Mouse (Mus musculus): ENCODE measurements at regions not wholly inside any gene's neighbourhood (a gene's known extent, or its start where the extent isn't known, plus 50 kb on each side); places are given as distances from the start of the nearest gene placed in this dataset.

- ATAC-seq = no peak
- 68% methylated on average over 3 of the region's 3 CpGs for WGBS (ENCODE audit: insufficient replicate concordance)
These were observed 193.1 kb upstream of the Acvr2a start for GRCm38 (mm10) chr2:48620815-48621214.

GRCm38 (mm10) chr2:48622316-48622715 lies 191.6 kb upstream of the Acvr2a start:
- 55% methylated on average over 1 of the region's 1 CpGs for WGBS (ENCODE audit: insufficient replicate concordance)
- H3K9ac ChIP-seq = no peak overlapping the region
- no peak overlapping the region for H3K4me2 ChIP-seq
- H3K4me3 ChIP-seq = no peak overlapping the region
- no peaks in the 10 kb centered on the region for H3K36me3 ChIP-seq
- ATAC-seq = no peak
- H3K4me1 ChIP-seq = no peaks in the 10 kb centered on the region
- H3K27me3 ChIP-seq (replicated peaks) = no peaks in the 10 kb centered on the region
- H3K27ac ChIP-seq = no peak overlapping the region
- no peaks in the 10 kb centered on the region for H3K9me3 ChIP-seq (replicated peaks)

More at GRCm38 (mm10) chr2:48620815-48621214, 193.1 kb upstream of the Acvr2a start:
- H3K4me2 ChIP-seq = no peak overlapping the region
- H3K9me3 ChIP-seq (replicated peaks) = no peaks in the 10 kb centered on the region
- no peaks in the 10 kb centered on the region for H3K27me3 ChIP-seq (replicated peaks)
- no peak overlapping the region for H3K9ac ChIP-seq
- no peaks in the 10 kb centered on the region for H3K36me3 ChIP-seq
- H3K4me1 ChIP-seq = no peaks in the 10 kb centered on the region
- H3K4me3 ChIP-seq = no peak overlapping the region
- H3K27ac ChIP-seq = no peak overlapping the region

- H3K4me3 ChIP-seq = no peak overlapping the region
- no peak overlapping the region for H3K9ac ChIP-seq
- H3K27me3 ChIP-seq (replicated peaks) = no peaks in the 10 kb centered on the region
- no peaks in the 10 kb centered on the region for H3K36me3 ChIP-seq
- 59% methylated on average over 6 of the region's 6 CpGs for WGBS (ENCODE audit: insufficient replicate concordance)
- no peak for ATAC-seq
- no peaks in the 10 kb centered on the region for H3K4me1 ChIP-seq
- no peaks in the 10 kb centered on the region for H3K9me3 ChIP-seq (replicated peaks)
- H3K4me2 ChIP-seq = no peak overlapping the region
- no peak overlapping the region for H3K27ac ChIP-seq
These were observed 189.9 kb upstream of the Acvr2a start for GRCm38 (mm10) chr2:48624040-48624439.

- no peak overlapping the region for H3K9ac ChIP-seq
- no peaks in the 10 kb centered on the region for H3K27me3 ChIP-seq (replicated peaks)
- H3K36me3 ChIP-seq = no peaks in the 10 kb centered on the region
- H3K4me3 ChIP-seq = no peak overlapping the region
- H3K4me2 ChIP-seq = no peak overlapping the region
- H3K9me3 ChIP-seq (replicated peaks) = no peaks in the 10 kb centered on the region
- H3K27ac ChIP-seq = no peak overlapping the region
- no peaks in the 10 kb centered on the region for H3K4me1 ChIP-seq
- WGBS (ENCODE audit: insufficient replicate concordance) = 51% methylated on average over 2 of the region's 2 CpGs
- no peak for ATAC-seq
These were observed 189.4 kb upstream of the Acvr2a start for GRCm38 (mm10) chr2:48624461-48624860.

GRCm38 (mm10) chr2:48627011-48627410 lies 186.9 kb upstream of the Acvr2a start:
- no peak overlapping the region for H3K4me2 ChIP-seq

GRCm38 (mm10) chr2:48629106-48630050 lies 184.5 kb upstream of the Acvr2a start:
- Histone ChIP-seq H3K4me2 (no peak overlapping the region), H3K9me3 (replicated peaks) (no peaks in the 10 kb centered on the region), H3K9ac (no peak overlapping the region), H3K4me1 (no peaks in the 10 kb centered on the region), H3K36me3 (no peaks in the 10 kb centered on the region), H3K4me3 (no peak overlapping the region), H3K27me3 (replicated peaks) (no peaks in the 10 kb centered on the region), H3K27ac (no peak overlapping the region)
- ATAC-seq = no peak
- 52% methylated on average over 9 of the region's 9 CpGs for WGBS (ENCODE audit: insufficient replicate concordance)

More at GRCm38 (mm10) chr2:48627011-48627410, 186.9 kb upstream of the Acvr2a start:
- WGBS (ENCODE audit: insufficient replicate concordance) = 64% methylated on average over 4 of the region's 4 CpGs
- ATAC-seq = no peak
- Histone ChIP-seq H3K36me3 (no peaks in the 10 kb centered on the region), H3K27ac (no peak overlapping the region), H3K27me3 (replicated peaks) (no peaks in the 10 kb centered on the region), H3K4me1 (no peaks in the 10 kb centered on the region), H3K9me3 (replicated peaks) (no peaks in the 10 kb centered on the region), H3K9ac (no peak overlapping the region), H3K4me3 (no peak overlapping the region)

- Histone ChIP-seq H3K27me3 (replicated peaks) (no peaks in the 10 kb centered on the region), H3K4me1 (no peaks in the 10 kb centered on the region), H3K9me3 (replicated peaks) (no peaks in the 10 kb centered on the region), H3K27ac (no peak overlapping the region), H3K4me2 (no peak overlapping the region), H3K4me3 (no peak overlapping the region), H3K36me3 (no peaks in the 10 kb centered on the region), H3K9ac (no peak overlapping the region)
- 76% methylated on average over 10 of the region's 10 CpGs for WGBS (ENCODE audit: insufficient replicate concordance)
- no peak for ATAC-seq
These were observed 179.3 kb upstream of the Acvr2a start for GRCm38 (mm10) chr2:48634456-48635174.

GRCm38 (mm10) chr2:48636108-48636507 lies 177.8 kb upstream of the Acvr2a start:
- H3K4me1 ChIP-seq = no peaks in the 10 kb centered on the region
- H3K9ac ChIP-seq = no peak overlapping the region
- H3K36me3 ChIP-seq = no peaks in the 10 kb centered on the region
- WGBS (ENCODE audit: insufficient replicate concordance) = 67% methylated on average over 2 of the region's 2 CpGs
- H3K27me3 ChIP-seq (replicated peaks) = no peaks in the 10 kb centered on the region
- H3K4me3 ChIP-seq = no peak overlapping the region
- H3K4me2 ChIP-seq = no peak overlapping the region
- no peaks in the 10 kb centered on the region for H3K9me3 ChIP-seq (replicated peaks)
- no peak for ATAC-seq
- no peak overlapping the region for H3K27ac ChIP-seq

GRCm38 (mm10) chr2:48644114-48644513 lies 169.8 kb upstream of the Acvr2a start:
- no peaks in the 10 kb centered on the region for H3K9me3 ChIP-seq (replicated peaks)
- H3K4me2 ChIP-seq = no peak overlapping the region
- H3K27me3 ChIP-seq (replicated peaks) = no peaks in the 10 kb centered on the region
- no peak overlapping the region for H3K9ac ChIP-seq
- WGBS (ENCODE audit: insufficient replicate concordance) = 45% methylated on average over 3 of the region's 3 CpGs
- no peak overlapping the region for H3K27ac ChIP-seq
- H3K36me3 ChIP-seq = no peaks in the 10 kb centered on the region
- no peak for ATAC-seq
- H3K4me1 ChIP-seq = no peaks in the 10 kb centered on the region
- H3K4me3 ChIP-seq = no peak overlapping the region

GRCm38 (mm10) chr2:48650281-48650680 lies 163.6 kb upstream of the Acvr2a start:
- no peak overlapping the region for H3K4me2 ChIP-seq
- no peak overlapping the region for H3K4me3 ChIP-seq
- no peak overlapping the region for H3K9ac ChIP-seq
- ATAC-seq = no peak
- no peaks in the 10 kb centered on the region for H3K4me1 ChIP-seq
- no peaks in the 10 kb centered on the region for H3K36me3 ChIP-seq
- H3K27ac ChIP-seq = no peak overlapping the region
- no peaks in the 10 kb centered on the region for H3K27me3 ChIP-seq (replicated peaks)
- H3K9me3 ChIP-seq (replicated peaks) = no peaks in the 10 kb centered on the region
- 53% methylated on average over 2 of the region's 2 CpGs for whole genome bisulfite sequencing (ENCODE audit: insufficient replicate concordance)

GRCm38 (mm10) chr2:48661222-48661621 lies 152.7 kb upstream of the Acvr2a start:
- Histone ChIP-seq H3K4me3 (no peak overlapping the region), H3K9ac (no peak overlapping the region), H3K4me2 (no peak overlapping the region), H3K4me1 (no peaks in the 10 kb centered on the region), H3K27me3 (replicated peaks) (no peaks in the 10 kb centered on the region), H3K27ac (no peak overlapping the region), H3K9me3 (replicated peaks) (no peaks in the 10 kb centered on the region), H3K36me3 (no peaks in the 10 kb centered on the region)
- 54% methylated on average over 1 of the region's 1 CpGs for WGBS (ENCODE audit: insufficient replicate concordance)
- ATAC-seq = no peak

- H3K9ac ChIP-seq = no peak overlapping the region
- no peaks in the 10 kb centered on the region for H3K36me3 ChIP-seq
- H3K4me1 ChIP-seq = no peaks in the 10 kb centered on the region
- H3K4me2 ChIP-seq = no peak overlapping the region
- ATAC-seq = no peak
- no peaks in the 10 kb centered on the region for H3K27me3 ChIP-seq (replicated peaks)
- no peaks in the 10 kb centered on the region for H3K9me3 ChIP-seq (replicated peaks)
- H3K4me3 ChIP-seq = no peak overlapping the region
- no peak overlapping the region for H3K27ac ChIP-seq
- 36% methylated on average over 2 of the region's 2 CpGs for WGBS (ENCODE audit: insufficient replicate concordance)
These were observed 148.8 kb upstream of the Acvr2a start for GRCm38 (mm10) chr2:48665103-48665502.

Data from liver, embryonic 12.5 days (tissue).